Mouse (Mus musculus): ENCODE data around the gene Ly6g5c. TPM values are rescaled to one million over a fixed set of nuclear protein-coding genes. Genes with fewer than 3 reads are reported as not detected.

Gene Ly6g5c
- total and polyA plus RNA-seq, 3 experiments = not detected

DNA sequence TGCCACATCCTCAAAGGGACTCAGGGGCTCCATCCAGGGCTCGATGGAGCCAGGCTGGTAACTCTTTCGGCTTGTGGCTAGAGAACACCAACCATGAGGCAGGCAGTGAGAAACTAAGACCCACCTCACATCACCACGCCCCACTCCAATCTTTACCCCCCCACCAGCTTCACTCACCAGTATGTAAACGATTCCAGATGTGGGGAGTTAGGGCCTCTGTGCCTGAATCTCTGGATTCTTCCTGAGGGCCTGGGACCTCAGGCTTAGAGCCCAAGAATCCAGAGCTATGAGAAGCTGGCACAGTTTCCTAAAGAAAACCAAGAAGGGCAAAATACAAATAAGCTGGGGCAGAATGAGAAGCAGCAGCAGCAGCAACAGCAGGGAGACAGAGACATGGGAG lies 45.9 kb downstream of the Ly6g5c start:
- in situ Hi-C loops (cut with MboI; ENCODE audit: low pct_ligation_motif_present, low pct_unique_long_range_greater_than_20kb, low sequenced_read_pairs) (no loop called here), dilution Hi-C loops (cut with MboI; ENCODE audit: extremely low pct_ligation_motif_present, extremely low pct_unique_long_range_greater_than_20kb, low sequenced_read_pairs) (no loop called here)
- Histone ChIP-seq H3K4me3 (replicated peaks in 1 of 3; ENCODE audit: low read depth in 2 of 3, low read length in 2 of 3, poor library complexity in 1 of 3) (no peak overlapping the region), H3K9me3 (replicated peaks; ENCODE audit: low read length) (no peaks in the 10 kb centered on the region), H3K27ac (ENCODE audit: insufficient read depth, low read depth) (no peak overlapping the region), H3K79me2 (replicated peaks; ENCODE audit: control insufficient read depth, extremely low read depth, insufficient read depth, poor library complexity, severe bottlenecking) (peaks cover 11% of the 10 kb centered on the region), H3K4me1 (ENCODE audit: control insufficient read depth in 1 of 2, insufficient read depth in 2 of 2) (no peaks in the 10 kb centered on the region), H3K4me2 (ENCODE audit: insufficient read depth, low read depth, poor library complexity, severe bottlenecking) (no peak overlapping the region), H3K9ac (ENCODE audit: insufficient read depth, low read depth) (no peak overlapping the region), H3K27me3 (replicated peaks) (no peaks in the 10 kb centered on the region), H3K36me3 (replicated peaks in 1 of 2; ENCODE audit: control insufficient read depth in 1 of 2, insufficient read depth in 1 of 2, low read length in 1 of 2) (peaks cover 91 to 93% of the 10 kb centered on the region in 2 experiments)
- TF ChIP-seq SMC3 (IDR thresholded peaks at IDR 0.05; ENCODE audit: low read depth, low read length) (no peak), E2F4 (IDR thresholded peaks at IDR 0.05; ENCODE audit: insufficient replicate concordance, low read depth, low read length) (no peak), HCFC1 (IDR thresholded peaks at IDR 0.05; ENCODE audit: low read depth, low read length) (no peak), ZNF384 (IDR thresholded peaks at IDR 0.05; ENCODE audit: low read depth, low read length) (no peak), CHD1 (IDR thresholded peaks at IDR 0.05; ENCODE audit: low read depth, low read length) (no peak), MXI1 (IDR thresholded peaks at IDR 0.05; ENCODE audit: low read depth, low read length) (no peak), ELF1 (IDR thresholded peaks at IDR 0.05; ENCODE audit: low read depth, low read length) (no peak), TCF12 (IDR thresholded peaks at IDR 0.05; ENCODE audit: low read depth, low read length) (no peak), MAX (IDR thresholded peaks at IDR 0.05; ENCODE audit: low read length) (no peak), MAZ (IDR thresholded peaks at IDR 0.05; ENCODE audit: low read depth, low read length) (no peak), MYC (IDR thresholded peaks at IDR 0.05; ENCODE audit: low read depth, low read length) (no peak), UBTF (IDR thresholded peaks at IDR 0.05; ENCODE audit: low read depth, low read length) (no peak), ZC3H11A (IDR thresholded peaks at IDR 0.05; ENCODE audit: low read depth, low read length) (no peak), NRF1 (IDR thresholded peaks at IDR 0.05; ENCODE audit: low read depth, low read length) (no peak), POLR2AphosphoS2 (IDR thresholded peaks at IDR 0.05; ENCODE audit: low read depth, low read length) (no peak), GABPA (IDR thresholded peaks at IDR 0.05; ENCODE audit: insufficient replicate concordance, low read depth, low read length) (no peak), NELFE (IDR thresholded peaks at IDR 0.05; ENCODE audit: low read depth, low read length) (no peak), JUND (conservative IDR thresholded peaks at IDR 0.05; ENCODE audit: low read depth, low read length) (no peak)
- DNase-seq (ENCODE audit: extremely low read depth) = no peak

DNA sequence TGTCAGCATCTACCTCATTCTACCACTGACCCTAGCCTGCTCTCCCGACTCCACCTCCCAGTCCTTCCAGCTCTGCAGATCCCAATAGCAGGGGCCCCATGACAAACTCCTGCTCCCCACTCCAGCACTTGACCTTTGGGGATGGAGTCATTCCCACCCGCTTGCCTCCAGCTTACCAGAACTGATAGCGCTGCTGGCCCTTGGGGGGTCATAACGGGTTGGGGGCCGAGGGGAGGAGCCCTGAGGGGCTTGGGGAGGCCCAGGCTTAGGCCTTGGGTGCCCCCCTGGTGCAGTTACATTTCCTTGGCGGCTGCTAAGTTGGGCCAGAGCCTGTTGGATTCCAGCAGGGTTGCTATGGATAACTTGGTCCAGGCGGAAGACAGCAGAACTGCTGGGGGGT lies 46.5 kb downstream of the Ly6g5c start:
- Histone ChIP-seq H3K36me3 (replicated peaks in 1 of 2; ENCODE audit: control insufficient read depth in 1 of 2, insufficient read depth in 1 of 2, low read length in 1 of 2) (peaks cover 93 to 94% of the 10 kb centered on the region in 2 experiments), H3K79me2 (replicated peaks; ENCODE audit: control insufficient read depth, extremely low read depth, insufficient read depth, poor library complexity, severe bottlenecking) (peaks cover 18% of the 10 kb centered on the region), H3K4me3 (replicated peaks in 1 of 3; ENCODE audit: low read depth in 2 of 3, low read length in 2 of 3, poor library complexity in 1 of 3) (no peak overlapping the region), H3K9me3 (replicated peaks; ENCODE audit: low read length) (no peaks in the 10 kb centered on the region), H3K27ac (ENCODE audit: insufficient read depth, low read depth) (no peak overlapping the region), H3K9ac (ENCODE audit: insufficient read depth, low read depth) (no peak overlapping the region), H3K27me3 (replicated peaks) (no peaks in the 10 kb centered on the region), H3K4me1 (ENCODE audit: control insufficient read depth in 1 of 2, insufficient read depth in 2 of 2) (no peaks in the 10 kb centered on the region), H3K4me2 (ENCODE audit: insufficient read depth, low read depth, poor library complexity, severe bottlenecking) (no peak overlapping the region)
- TF ChIP-seq MAX (IDR thresholded peaks at IDR 0.05; ENCODE audit: low read length) (no peak), HCFC1 (IDR thresholded peaks at IDR 0.05; ENCODE audit: low read depth, low read length) (no peak), RCOR1 (conservative IDR thresholded peaks at IDR 0.05; ENCODE audit: low read depth, low read length) (no peak), ZC3H11A (IDR thresholded peaks at IDR 0.05; ENCODE audit: low read depth, low read length) (no peak), USF2 (conservative IDR thresholded peaks at IDR 0.05; ENCODE audit: low read depth, low read length) (no peak), CHD1 (IDR thresholded peaks at IDR 0.05; ENCODE audit: low read depth, low read length) (no peak), USF1 (IDR thresholded peaks at IDR 0.05; ENCODE audit: low read depth, low read length) (no peak), TBP (conservative IDR thresholded peaks at IDR 0.05; ENCODE audit: low read depth, low read length) (no peak), POLR2AphosphoS2 (IDR thresholded peaks at IDR 0.05; ENCODE audit: low read depth, low read length) (no peak), E2F4 (IDR thresholded peaks at IDR 0.05; ENCODE audit: insufficient replicate concordance, low read depth, low read length) (no peak)
- dilution Hi-C loops (cut with MboI; ENCODE audit: extremely low pct_ligation_motif_present, extremely low pct_unique_long_range_greater_than_20kb, low sequenced_read_pairs) (no loop called here), in situ Hi-C loops (cut with MboI; ENCODE audit: low pct_ligation_motif_present, low pct_unique_long_range_greater_than_20kb, low sequenced_read_pairs) (no loop called here)
- no peak for DNase-seq (ENCODE audit: extremely low read depth)
